Mouse (Mus musculus): Measurements from ENCODE around the gene Smim12.

DNA sequence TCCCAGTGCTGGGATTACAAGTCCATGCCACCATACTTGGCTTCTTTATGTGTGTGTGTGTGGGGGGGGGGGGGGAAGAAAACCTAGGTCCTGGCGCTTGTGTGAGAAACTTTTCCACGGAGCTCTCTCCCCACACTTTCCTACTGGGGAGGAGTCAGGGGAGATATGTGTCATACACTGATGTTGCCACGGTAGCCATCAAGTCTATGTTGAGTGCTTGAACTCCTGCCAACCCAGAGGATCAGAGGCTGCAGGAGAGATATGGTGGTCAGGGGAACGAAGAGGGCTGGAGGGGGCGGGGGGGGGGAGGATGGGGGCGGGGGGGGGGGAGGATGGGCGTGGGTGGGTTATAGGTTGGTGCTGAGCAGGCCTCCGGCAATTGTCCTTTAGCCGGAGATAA, 27.8 kb upstream of the Smim12 start:
- no peak for TF ChIP-seq CTCF (IDR thresholded peaks at IDR 0.05; ENCODE audit: control insufficient read depth, insufficient read depth, insufficient replicate concordance, low read depth, low read length)
- TF ChIP-seq POLR2A (IDR thresholded peaks at IDR 0.05; ENCODE audit: control insufficient read depth, low read depth, low read length) = no peak
